Mouse (Mus musculus) cerebellum, adult 8-10 months (tissue): ENCODE measurements around the gene Nwd2.

Experiments
- DNase-seq: peaks from one replicate; pipeline ENCODE4 v3.0.0; 2022

Gene Nwd2

DNA sequence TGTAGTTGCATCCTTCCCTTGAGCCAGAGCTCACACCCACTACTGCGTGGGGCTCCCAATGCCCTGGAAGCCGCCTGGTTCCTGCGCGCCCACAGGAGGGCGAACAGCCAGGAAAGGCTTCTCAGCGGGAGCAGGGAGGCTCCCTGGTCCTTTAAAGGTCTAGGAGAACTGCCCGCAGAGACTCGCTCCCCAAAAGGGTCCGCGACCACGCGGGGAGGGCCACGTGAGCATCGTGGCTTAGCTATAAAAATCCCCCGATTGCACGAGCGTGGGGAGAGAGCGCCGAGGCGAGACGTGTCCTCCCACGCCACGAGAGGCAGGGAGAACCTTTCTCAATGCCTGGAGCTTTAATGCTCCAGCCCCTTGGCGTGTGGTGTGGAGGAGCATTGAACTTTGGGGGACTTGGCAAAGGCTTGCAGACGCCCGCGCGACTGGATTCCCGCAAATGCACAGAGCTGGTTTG is at the start of gene Nwd2:
Nwd2 (plus strand) TSS at position 33 of the 463 bp plus-strand sequence.
- no peak for DNase-seq

DNA sequence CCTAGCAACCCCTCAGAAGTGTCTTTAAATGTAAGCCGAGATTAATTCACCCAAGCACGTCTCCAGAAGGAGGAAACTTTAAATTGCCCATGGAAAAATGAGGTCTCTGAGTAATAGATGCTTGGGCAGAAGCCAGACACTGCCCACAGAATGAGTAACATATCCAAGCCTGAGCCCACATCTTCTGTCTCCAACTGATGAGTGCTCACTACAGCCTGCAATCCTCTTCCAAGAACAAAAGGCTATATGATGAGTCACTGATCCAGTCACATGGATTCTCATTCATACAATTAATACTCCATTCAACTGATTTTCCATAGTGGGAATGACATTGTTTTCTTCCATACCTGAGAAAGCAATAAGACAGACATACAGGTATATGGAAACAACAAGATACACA is 41.5 kb upstream of the Nwd2 start:
- no peak for DNase-seq

DNA sequence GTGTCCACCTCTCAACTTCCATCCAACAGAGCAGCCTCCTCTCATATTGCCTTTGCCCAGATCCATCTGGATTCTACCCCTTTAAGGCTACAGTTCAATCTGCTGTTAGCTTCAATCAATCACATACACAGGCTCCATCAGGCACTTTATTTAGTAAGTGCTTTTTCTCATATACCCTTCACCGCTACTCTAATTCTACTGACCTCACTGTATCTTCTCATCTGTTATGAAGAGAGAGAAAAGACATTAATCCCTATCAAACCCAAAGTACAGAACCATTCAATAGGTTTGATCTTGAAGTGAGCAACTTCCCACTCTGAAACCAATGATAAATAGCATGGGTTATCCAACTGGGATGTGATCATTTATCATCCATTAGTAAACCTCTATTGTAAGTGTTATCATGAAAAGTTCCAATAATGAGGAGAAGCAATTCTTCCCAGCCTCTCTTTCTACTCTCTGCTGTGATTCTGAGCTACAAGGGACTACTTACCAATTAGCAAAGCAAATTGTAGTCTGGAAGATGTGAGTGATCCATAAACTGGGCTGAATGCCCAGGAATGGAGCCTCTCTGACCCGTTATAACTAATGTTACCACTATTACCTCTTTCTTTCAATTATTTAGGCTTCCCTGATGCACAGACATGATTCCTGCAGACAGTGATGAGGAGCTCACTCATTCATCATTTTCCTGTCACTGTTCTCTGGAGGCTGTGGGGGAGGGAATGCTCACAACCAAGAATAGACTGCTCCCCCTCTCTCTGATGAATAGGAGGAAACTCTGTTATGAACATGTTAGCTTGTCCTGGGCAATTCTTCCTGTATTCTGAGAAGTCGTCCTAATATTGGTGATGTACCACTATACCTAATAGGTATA is 31.9 kb upstream of the Nwd2 start:
- no peak for DNase-seq

GRCm38 (mm10) chr5:63624123-63624522 is 24.8 kb upstream of the Nwd2 start:
- DNase-seq = no peak

- DNase-seq = no peak
These were observed 20.9 kb upstream of the Nwd2 start for GRCm38 (mm10) chr5:63627832-63628530.

DNA sequence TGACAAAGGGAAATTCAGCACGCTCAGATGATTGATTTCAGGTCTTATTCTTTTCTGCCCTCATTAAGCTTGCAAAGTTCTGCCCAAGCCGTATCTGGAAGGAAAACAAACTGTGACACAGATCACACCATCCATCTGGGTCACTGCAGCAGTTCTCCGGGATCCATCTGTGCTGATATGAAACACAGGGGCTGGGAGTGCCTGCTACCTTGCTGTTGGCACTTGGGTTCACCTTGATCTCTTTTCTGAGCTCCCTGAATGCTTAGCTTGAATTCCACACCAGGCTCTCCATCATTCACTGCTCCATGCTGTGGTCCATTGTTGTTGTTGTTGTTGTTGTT is 20.4 kb upstream of the Nwd2 start:
- DNase-seq = no peak

GRCm38 (mm10) chr5:63634636-63635035 is 14.3 kb upstream of the Nwd2 start:
- DNase-seq = no peak

DNA sequence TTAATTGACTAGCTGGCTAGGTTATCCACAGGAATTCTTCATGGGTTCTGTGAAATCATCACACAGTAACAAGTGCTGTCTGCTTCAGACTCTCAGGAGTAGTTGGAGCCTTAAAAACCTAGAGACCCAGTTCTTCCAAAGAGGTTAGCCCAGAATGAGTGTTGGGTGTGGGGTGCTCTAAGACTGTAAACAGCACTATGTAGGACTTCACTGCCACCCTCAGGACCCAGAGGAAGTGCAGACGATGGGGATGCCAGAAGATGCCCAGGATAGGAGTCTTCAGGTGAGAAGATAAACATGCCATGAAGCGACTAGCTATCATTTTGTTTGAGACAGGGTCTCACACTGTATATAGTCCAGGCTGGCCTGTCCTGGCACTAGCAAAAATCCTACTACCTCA is 715 bp upstream of the Nwd2 start:
- no peak for DNase-seq

DNA sequence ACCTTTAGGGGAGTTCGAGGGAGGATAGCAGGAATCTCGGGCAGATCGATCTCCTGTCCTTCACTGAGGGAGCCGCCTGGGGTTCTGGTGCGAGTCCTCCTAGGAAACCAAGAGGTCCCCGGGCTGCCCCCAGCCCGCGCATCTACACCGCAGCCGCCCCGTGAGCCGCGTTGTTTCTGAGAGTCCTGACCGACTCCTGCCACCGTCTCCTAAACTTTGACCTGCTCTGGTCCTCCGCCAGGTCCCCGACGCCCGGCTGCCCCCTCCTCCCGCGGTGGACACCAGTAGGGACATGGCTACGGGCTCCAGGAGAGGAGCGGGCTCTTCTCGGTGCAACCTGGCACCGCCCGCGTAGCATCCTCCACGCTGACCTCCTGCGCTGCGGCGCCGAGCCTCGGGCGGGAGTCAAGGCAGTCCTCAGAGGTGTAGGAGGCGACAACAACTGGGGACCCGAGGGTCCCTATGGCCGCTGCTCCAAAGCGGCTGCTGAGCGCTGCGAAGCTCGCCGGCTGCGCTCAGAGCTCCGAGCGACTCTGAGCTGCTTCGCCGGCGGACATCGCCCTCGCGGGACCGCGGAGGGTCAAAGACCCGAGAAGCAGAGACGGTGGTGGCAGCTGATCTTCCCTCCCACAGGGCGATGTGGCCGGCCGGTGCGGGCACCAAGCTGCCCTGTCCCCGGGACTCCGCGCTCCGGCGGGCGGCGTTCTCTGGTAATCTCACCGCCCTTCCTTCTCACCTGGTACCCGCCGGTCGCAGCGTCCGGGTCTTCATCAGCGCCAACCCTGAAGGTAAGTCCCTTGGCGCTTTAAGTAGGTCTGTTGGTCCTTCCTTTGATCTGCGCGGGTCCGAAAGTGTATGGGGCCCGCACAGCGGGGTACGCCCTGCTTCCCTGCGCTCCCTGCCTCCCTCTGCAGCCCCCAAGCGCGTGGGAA is 897 bp downstream of the Nwd2 start:
- no peak for DNase-seq

DNA sequence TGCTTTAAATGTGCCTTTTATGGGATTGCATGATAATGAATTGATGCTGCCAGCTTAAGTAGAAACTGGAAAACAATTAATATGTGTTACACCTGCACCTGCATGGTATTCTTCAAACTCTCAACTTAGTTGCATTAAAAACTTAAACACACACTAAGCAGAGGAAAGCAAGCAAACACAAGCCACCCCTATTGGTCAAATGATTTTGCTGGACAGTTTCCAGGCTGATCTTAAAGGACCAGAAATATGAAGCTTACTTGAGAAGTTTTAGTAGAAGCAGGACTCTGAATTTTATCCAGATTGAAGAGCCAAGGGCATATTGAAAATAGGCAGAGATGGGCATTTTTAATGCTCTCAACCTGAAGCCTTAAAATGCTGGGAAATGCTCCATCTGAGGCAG is 2.9 kb downstream of the Nwd2 start:
- no peak for DNase-seq

DNA sequence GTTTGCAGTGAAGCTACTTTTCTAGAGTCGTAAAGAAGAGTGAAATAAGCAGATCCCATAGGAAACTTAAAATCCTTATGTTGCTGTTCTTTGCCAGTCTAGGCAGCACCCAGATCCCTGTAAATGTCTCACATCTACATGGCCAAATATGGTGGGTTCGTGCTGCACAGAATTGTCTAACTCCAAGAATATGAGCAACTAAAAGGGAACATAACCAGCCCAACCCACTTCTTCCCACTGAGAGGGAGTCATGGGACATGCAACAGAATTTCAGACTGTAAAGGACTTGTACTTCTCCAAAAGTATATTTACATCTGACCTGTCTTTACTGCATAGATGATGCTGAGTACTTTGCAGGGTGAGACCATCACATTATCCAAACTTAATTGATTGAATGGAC is 3.8 kb downstream of the Nwd2 start:
- no peak for DNase-seq

GRCm38 (mm10) chr5:63666884-63667283 is 18.0 kb downstream of the Nwd2 start:
- DNase-seq = no peak

DNA sequence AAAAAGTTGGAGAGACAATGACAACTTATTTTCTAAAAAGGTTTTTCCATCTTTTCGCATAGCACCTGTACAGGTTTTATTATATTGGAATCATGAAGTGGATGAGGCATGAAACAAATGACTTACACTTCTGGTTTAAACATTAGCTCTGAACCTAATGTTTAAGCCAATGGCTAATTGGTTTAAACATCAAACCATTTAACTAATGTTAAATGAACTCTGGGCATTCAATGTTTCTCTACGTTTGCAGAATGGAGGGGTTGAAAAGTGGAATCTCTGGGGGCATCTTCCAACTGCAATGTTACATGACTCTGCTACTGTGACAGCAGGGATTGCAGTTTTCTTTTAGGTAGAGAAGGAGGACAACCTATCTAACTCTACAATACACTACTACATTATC is 27.0 kb downstream of the Nwd2 start:
- no peak for DNase-seq

GRCm38 (mm10) chr5:63689084-63689483 is 40.2 kb downstream of the Nwd2 start:
- no peak for DNase-seq

GRCm38 (mm10) chr5:63696784-63697183 is 47.9 kb downstream of the Nwd2 start:
- DNase-seq = no peak

DNA sequence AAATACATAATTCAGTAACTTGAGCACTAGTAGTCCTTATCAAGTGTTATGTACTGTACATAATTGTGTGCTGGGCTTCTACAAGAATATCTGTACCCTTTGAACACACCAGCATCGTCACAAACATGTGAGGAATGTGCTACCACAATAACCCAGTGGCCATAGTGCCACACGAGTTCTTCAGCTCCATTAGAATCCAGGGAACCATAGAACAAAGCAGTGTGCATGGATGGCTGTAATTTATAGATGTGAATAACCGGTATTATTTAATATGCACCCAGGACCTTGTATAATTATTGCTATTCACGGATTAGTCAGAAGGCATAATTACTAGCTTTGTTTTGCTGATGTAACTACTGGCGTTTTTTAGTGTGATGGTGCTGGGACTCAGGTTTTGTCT is 48.3 kb downstream of the Nwd2 start:
- DNase-seq = no peak

DNA sequence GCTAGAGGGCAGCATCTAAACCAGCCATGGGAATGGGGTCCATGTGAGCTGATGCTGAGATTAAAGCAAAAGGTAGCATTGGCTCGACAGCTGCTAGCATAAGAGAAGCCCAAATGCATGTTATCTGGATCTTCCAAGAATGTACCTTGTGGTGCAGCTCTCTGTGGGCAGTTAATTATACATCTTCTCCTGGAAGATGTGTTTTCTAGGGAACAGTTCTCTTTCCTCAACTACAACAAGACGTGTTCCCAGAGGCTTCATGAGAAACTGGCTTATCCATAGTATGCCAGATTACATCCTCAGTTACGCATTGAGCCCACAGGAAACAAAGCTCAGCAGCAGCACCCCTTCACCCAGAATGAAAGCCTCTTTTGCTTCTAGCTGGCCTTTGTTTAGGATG is 80.1 kb downstream of the Nwd2 start:
- DNase-seq = no peak

- DNase-seq = no peak
These were observed 86.6 kb downstream of the Nwd2 start for GRCm38 (mm10) chr5:63735521-63735920.

DNA sequence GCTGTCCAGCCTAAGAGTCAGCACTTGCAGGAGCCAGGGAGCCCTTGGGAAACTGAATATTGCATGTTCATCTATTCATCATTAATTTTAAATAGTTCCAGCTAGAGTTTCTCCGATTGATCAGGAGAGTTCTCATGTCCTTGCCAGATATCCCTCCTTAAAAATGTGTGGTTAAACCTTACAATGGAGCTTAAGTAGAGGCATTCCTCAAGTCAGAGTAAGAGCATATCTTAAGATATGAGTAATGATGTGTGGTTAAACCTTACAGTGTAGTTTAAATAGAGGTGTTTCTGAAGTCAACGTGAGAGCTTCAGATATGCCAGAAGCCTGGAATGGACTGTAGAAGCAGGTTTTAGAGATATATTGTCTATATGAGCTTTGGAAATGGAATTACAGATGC is 94.5 kb downstream of the Nwd2 start:
- no peak for DNase-seq

DNA sequence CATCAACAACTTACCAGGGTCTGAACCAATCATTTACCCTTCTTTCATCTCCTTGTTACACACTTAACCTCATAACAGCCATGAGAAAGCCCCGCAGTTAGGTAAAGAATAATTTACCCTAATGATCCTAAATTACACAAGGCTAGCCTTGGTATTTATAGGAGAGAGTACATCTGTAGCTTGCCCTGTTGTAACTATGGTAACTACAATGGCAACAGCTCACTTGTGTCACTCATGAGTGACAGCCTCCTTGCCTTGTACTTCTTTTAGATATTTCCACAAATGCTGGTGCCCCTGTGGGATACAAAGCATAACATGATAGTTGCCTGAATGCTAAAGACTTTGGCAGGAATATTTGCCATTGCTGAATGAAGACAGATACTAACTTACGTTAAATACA is 99.4 kb downstream of the Nwd2 start:
- DNase-seq = no peak

GRCm38 (mm10) chr5:63748759-63749158 is 99.9 kb downstream of the Nwd2 start:
- no peak for DNase-seq

DNA sequence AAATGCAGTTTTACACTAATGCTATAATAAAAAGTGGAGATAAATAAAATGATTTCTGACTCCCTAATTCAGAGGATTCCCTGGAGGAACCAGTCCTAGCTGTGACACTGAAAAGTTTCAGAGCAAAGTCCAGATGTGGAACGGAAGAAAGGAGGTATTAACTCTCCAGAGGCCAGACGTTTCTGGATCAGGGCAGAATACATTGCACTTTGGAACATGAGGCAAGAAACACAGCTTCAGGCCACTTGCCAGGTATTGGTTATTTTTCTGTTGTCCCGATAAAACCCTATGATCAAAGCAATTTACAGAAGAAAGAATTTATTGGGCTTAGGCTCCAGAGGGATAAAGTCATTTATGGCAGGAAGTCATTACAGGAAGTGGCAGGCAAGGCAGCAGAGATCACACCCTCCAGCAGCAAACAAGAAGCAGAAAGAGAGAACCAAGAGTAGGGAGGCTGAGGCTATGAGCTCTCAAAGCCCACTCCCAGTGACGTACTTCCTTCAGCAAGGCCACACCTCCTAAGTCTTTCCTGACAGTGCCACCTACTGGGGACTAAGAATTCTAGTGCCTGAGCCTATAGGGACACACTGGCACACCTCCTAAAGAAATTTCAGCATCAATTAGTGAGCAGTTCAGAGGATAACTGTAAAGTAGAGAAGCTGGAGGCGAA is 106.3 kb downstream of the Nwd2 start:
- no peak for DNase-seq

DNA sequence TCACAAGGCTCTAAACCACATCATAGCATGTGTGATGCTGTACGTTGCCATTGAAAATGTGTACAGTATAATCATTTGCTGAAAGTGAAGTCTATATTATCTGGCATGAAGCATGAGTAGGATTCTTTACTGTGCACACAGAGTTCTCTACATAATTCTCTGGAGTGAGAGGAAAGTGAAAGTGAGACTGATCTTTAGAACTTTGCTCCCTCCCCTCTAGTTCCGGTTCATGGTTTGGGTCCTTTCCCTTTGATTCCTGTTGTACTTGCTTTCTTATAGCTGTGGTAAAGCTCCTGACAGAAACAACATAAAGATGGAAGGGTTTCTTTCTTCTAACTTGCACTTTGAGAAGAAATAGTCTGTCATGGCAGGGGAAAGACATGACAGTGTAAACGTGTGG is 107.0 kb downstream of the Nwd2 start:
- no peak for DNase-seq
